Mouse (Mus musculus): ENCODE results near the gene Strn3. TPM values are rescaled to one million over a fixed set of nuclear protein-coding genes. Genes with fewer than 3 reads are reported as not detected.

The Strn3 gene
- polyA plus RNA-seq (2015; fragmentation: Nextera tagmentation; extraction: Ambion mirVana), result 46.1 and 60.3 TPM in 2 replicates

DNA sequence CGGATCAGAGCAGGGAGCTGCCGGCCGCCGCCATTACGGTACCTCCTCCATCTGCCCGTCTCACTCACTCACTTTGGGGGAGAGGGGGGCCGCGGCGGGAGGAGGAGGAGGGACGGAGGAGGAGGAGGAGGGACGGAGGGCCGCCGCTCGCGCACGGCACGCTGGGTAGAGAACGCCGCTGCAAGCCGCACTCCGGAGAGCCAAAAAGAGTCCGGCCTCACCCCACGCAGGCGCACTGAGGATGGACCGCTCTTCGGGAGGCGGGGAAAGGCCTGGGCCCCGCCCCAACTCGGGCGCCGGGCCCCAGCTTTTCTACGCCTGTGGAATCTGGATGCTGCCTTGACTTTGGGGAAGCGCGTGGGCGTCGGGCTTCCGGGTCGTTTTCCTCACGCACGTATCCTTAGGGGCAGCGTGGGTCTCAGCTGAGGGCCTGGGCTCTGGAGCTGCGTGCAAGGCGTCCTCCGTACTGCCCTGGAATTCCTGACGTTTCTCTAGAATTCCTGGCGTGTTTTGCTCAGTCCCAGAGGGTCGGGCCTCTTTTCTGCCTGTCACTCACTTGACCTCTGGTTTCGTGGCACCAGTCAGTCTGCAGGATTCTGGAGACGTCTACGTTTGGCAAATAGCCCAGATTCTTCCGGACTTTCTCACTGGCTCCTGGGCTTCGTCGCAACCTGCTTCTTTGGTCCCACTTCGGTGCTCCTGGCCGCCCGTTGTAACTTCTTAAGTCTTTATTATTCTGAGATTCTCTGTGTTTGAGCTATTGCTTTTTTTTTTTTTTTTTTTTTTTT, at the start of gene Strn3:
Strn3 (minus strand) TSS at position 53 of the 788 bp plus-strand sequence.

DNA sequence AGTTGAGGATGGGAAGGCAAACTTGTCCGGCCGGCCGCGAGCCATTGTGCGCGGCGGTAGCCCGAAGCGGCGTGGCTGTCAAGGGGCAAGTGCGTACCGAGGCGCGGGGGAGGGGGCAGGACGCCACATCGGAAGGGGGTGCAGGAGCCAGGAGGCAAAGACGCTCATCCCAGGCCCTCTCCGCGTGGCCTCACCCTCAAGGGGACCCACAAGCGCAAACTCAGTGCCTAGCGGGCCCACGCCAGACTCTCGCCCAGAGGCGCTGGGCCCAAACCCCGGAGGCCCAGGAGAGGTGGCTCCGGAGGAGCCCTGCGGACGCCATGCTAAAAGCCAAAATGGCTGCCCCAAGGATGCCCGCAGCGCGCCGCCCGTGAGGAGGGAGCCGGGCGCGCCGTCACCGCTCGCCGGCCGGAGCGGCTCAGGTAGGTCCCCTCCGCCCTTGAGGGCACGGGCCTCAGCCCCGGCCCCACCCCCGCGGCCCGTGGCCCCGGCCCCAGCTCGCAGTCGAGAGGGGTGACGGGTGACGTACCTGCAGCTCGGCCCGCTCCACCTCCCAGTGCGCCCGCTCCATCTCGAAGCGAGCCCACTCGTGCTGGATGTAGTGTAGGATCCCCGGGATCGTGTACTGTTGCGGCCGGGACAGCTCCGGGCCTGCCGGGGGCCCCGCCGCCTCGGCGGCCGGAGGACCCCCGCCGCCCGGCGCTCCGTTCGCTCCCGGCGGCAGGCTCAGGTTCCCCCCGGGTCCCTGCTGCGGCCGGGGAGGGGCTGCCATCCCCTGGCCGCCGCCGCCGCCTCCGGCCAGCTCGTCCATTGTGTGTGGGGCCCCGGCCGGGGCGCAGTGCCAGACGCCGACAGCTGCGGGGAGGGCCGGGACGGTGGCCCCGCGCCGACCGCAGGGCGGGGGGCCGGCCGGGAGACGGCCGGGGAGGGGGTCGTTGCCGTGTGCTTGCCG, 528 bp downstream of the Strn3 start, which contains the start of gene Ap4s1:
Ap4s1 (plus strand) TSS at position 141 of the 952 bp plus-strand sequence.

DNA sequence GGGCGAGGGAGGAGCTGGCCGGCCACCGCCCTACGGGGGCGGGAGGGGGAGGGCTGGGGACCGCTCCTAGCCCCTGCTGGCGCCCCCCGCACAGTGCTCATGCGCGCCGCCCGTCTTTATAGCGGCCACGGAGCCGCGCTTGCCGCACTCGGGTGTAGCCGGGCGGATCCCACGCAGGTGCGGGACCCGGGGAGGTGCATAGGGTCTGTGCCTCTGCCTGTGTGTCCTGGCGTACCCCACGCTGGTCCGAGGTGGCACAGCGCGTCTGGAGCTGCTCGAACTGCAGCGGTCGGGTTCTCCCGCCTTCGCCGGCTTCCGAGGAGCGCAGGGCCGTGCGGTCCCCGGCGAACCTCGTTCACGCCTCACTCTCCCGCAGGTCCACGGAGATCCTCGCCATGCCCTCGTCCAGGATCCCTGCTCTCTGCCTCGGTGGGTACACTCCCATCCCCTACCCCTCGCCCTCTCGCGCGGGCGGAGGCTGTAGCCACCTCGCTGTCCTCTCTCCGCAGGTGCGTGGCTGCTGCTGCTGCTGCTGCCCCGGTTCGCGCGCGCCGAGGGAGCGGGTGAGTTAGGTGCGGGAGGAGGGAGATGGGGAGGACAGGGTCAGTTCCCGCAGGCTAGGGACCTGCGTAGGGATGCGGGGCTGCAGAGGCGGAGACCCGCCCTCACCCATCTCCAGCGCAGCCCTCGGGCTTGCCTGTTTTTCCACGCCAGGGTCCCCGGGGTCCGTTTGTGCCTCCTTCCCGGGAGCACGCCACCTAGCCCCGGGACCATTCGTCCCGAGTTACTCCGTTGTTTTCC, 98.3 kb downstream of the Strn3 start, which contains the start of gene Coch:
Coch (plus strand) TSS at position 113 of the 801 bp plus-strand sequence.

Other genes with a start within 250 kb of the Strn3 start
- 2.1 and 2.2 TPM in 2 replicates for gene Coch, start 98.6 kb downstream of the Strn3 start, polyA plus RNA-seq (2015; fragmentation: Nextera tagmentation; extraction: Ambion mirVana)
- gene Ap4s1, start 864 bp downstream of the Strn3 start, polyA plus RNA-seq (2015; fragmentation: Nextera tagmentation; extraction: Ambion mirVana), result 48.9 and 49.6 TPM in 2 replicates
- gene Hectd1, start 137.6 kb upstream of the Strn3 start, polyA plus RNA-seq (2015; fragmentation: Nextera tagmentation; extraction: Ambion mirVana), result 26.3 and 31.6 TPM in 2 replicates